Mouse (Mus musculus) heart, embryonic 16.5 days (tissue): ENCODE results near the gene Cmtm5. TPM values are rescaled to one million over a fixed set of nuclear protein-coding genes. Genes with fewer than 3 reads are reported as not detected.
"Not testable (repeated sequence)": the region's sequence is repeated elsewhere in the genome, so short reads cannot be mapped to it uniquely, and the experiment has no call there.

Experiments
- ATAC-seq: fragments of 200-750 bp; cut with Nextera tagmentation; replicated peaks from 2 replicates; pipeline ENCODE4 v1.8.0; 2017; ENCODE audit warnings: moderate number of reproducible peaks; ENCODE audit not compliant: insufficient read depth, low FRiP score; ENCODE audit errors: extremely low read depth
- H3K27ac ChIP-seq: fragments of 300-500 bp; sonication (generic); 2 replicates; pipeline ENCODE4 v1.5.1; 2014; ENCODE audit warnings: mild to moderate bottlenecking, low read length, control low read depth, moderate library complexity
- H3K27me3 ChIP-seq: fragments of 300-500 bp; sonication (generic); 2 replicates; pipeline ENCODE4 v1.6.1; 2014; ENCODE audit warnings: low read length, mixed read lengths; ENCODE audit not compliant: control insufficient read depth, insufficient read depth
- H3K36me3 ChIP-seq: fragments of 300-500 bp; sonication (generic); 2 replicates; pipeline ENCODE4 v1.6.1; 2014; ENCODE audit not compliant: control insufficient read depth, insufficient read depth
- H3K4me1 ChIP-seq: fragments of 300-500 bp; sonication (generic); 2 replicates; pipeline ENCODE4 v1.6.1; 2014; ENCODE audit warnings: low read length, mixed read lengths; ENCODE audit not compliant: control insufficient read depth, insufficient read depth
- H3K4me2 ChIP-seq: fragments of 300-500 bp; sonication (generic); 2 replicates; pipeline ENCODE4 v1.6.1; 2014; ENCODE audit warnings: low read depth, mild to moderate bottlenecking, control low read depth, low read length
- H3K4me3 ChIP-seq: fragments of 300-500 bp; sonication (generic); 2 replicates; pipeline ENCODE4 v1.5.1; 2014; ENCODE audit warnings: mild to moderate bottlenecking, control low read depth, low read length
- H3K9ac ChIP-seq: fragments of 300-500 bp; sonication (generic); 2 replicates; pipeline ENCODE4 v1.6.1; 2014; ENCODE audit warnings: low read length, control low read depth
- H3K9me3 ChIP-seq: fragments of 300-500 bp; sonication (generic); replicated peaks from 2 replicates; pipeline ENCODE4 v1.6.1; 2016; ENCODE audit warnings: low read length; ENCODE audit not compliant: control insufficient read depth
- WGBS: fragments of 180-500 bp; shearing (Covaris S2); extraction: QIAGEN DNeasy Blood & Tissue Kit; methylation state at CpG from one replicate; pipeline ENCODE4 v1.1.7; 2014; 5-methylcytosine and 5-hydroxymethylcytosine counted together
- polyA plus RNA-seq: library from polyadenylated mRNA; unstranded; fragments of >200 nt; fragmentation: Nextera tagmentation; extraction: Ambion mirVana; gene quantifications from 2 replicates; pipeline ENCODE4 v1.2.1, GENCODE M21; 2015

Gene Cmtm5
- polyA plus RNA-seq, 1 experiment from 2014 or later: 1.3 TPM

GRCm38 (mm10) chr14:54961487-54961886 is 25.4 kb downstream of the Cmtm5 start:
- peaks cover 8% of the 10 kb centered on the region for H3K4me1 ChIP-seq
- H3K36me3 ChIP-seq: peaks cover 12% of the 10 kb centered on the region
- 52% methylated on average over 5 of the region's 5 CpGs for WGBS
- H3K9ac ChIP-seq: peak overlapping the region; percentile 61
- H3K27me3 ChIP-seq: no peaks in the 10 kb centered on the region
- ATAC-seq: no peak
- H3K27ac ChIP-seq: peak overlapping the region; percentile 67
- H3K9me3 ChIP-seq: no peaks in the 10 kb centered on the region
- peak overlapping the region; percentile 39 for H3K4me2 ChIP-seq
- peak overlapping the region; percentile 59 for H3K4me3 ChIP-seq

GRCm38 (mm10) chr14:54962714-54963113 is 26.7 kb downstream of the Cmtm5 start:
- WGBS: 48% methylated on average over 7 of the region's 7 CpGs
- H3K4me2 ChIP-seq: peak overlapping the region; percentile 39
- H3K27ac ChIP-seq: peak overlapping the region; percentile 72

GRCm38 (mm10) chr14:54963727-54964126 is 27.7 kb downstream of the Cmtm5 start:
- peaks cover 5% of the 10 kb centered on the region; the same call in 1 of the 2 replicates for H3K36me3 ChIP-seq
- peak overlapping the region; percentile 59 for H3K4me3 ChIP-seq
- peak overlapping the region; percentile 77 for H3K9ac ChIP-seq
- no peak for ATAC-seq
- peak overlapping the region; percentile 39 for H3K4me2 ChIP-seq
- H3K27ac ChIP-seq: peak overlapping the region; percentile 81
- H3K27me3 ChIP-seq: no peaks in the 10 kb centered on the region
- 64% methylated on average over 11 of the region's 11 CpGs for WGBS
- H3K4me1 ChIP-seq: peaks cover 18% of the 10 kb centered on the region
- H3K9me3 ChIP-seq: no peaks in the 10 kb centered on the region

More at GRCm38 (mm10) chr14:54962714-54963113, 26.7 kb downstream of the Cmtm5 start:
- no peak for ATAC-seq
- Histone ChIP-seq H3K4me3 (peak overlapping the region; percentile 59), H3K4me1 (peaks cover 17% of the 10 kb centered on the region), H3K9me3 (no peaks in the 10 kb centered on the region), H3K27me3 (no peaks in the 10 kb centered on the region), H3K9ac (peak overlapping the region; percentile 61), H3K36me3 (peaks cover 7% of the 10 kb centered on the region)

GRCm38 (mm10) chr14:54965044-54965443 is 29.0 kb downstream of the Cmtm5 start:
- H3K9ac ChIP-seq: peak overlapping the region; percentile 77
- no peaks in the 10 kb centered on the region for H3K27me3 ChIP-seq
- WGBS: 39% methylated on average over 15 of the region's 15 CpGs
- peaks cover 18% of the 10 kb centered on the region for H3K4me1 ChIP-seq
- ATAC-seq: no peak
- peaks cover 3% of the 10 kb centered on the region; the same call in 1 of the 2 replicates for H3K36me3 ChIP-seq
- no peaks in the 10 kb centered on the region for H3K9me3 ChIP-seq
- H3K4me2 ChIP-seq: peak overlapping the region; percentile 39
- H3K27ac ChIP-seq: peak overlapping the region; percentile 81
- H3K4me3 ChIP-seq: peak overlapping the region; percentile 59

GRCm38 (mm10) chr14:54965631-54966030 is 29.6 kb downstream of the Cmtm5 start:
- 33% methylated on average over 6 of the region's 6 CpGs for WGBS
- Histone ChIP-seq H3K9ac (peak overlapping the region; percentile 77), H3K27me3 (no peaks in the 10 kb centered on the region), H3K9me3 (no peaks in the 10 kb centered on the region), H3K4me1 (peaks cover 16% of the 10 kb centered on the region), H3K4me2 (peak overlapping the region; percentile 39), H3K4me3 (peak overlapping the region; percentile 59), H3K27ac (peak overlapping the region; percentile 81), H3K36me3 (peaks cover 3% of the 10 kb centered on the region; the same call in 1 of the 2 replicates)
- no peak for ATAC-seq

GRCm38 (mm10) chr14:54966320-54966977 is 30.4 kb downstream of the Cmtm5 start, which contains the start of gene Myh6:
Gene Myh6 (minus strand): TSS chr14:54966927.
- H3K9me3 ChIP-seq: no peaks in the 10 kb centered on the region
- whole genome bisulfite sequencing: 34% methylated on average over 7 of the region's 7 CpGs
- H3K36me3 ChIP-seq: peaks cover 3% of the 10 kb centered on the region; the same call in 1 of the 2 replicates
- peak within 1 kb of the TSS; percentile 39 for H3K4me2 ChIP-seq
- H3K9ac ChIP-seq: peak within 1 kb of the TSS; percentile 77
- ATAC-seq: peak; percentile 43
- H3K4me1 ChIP-seq: peaks cover 16% of the 10 kb centered on the region
- H3K27me3 ChIP-seq: no peaks in the 10 kb centered on the region
- H3K27ac ChIP-seq: peak within 1 kb of the TSS; percentile 81
- peak within 1 kb of the TSS; percentile 59 for H3K4me3 ChIP-seq

- ATAC-seq: peak; percentile 8
- peaks cover 18% of the 10 kb centered on the region for H3K4me1 ChIP-seq
These were observed 31.8 kb downstream of the Cmtm5 start for GRCm38 (mm10) chr14:54967874-54968273.

GRCm38 (mm10) chr14:54968344-54968743 is 32.3 kb downstream of the Cmtm5 start:
- peaks cover 4% of the 10 kb centered on the region for H3K36me3 ChIP-seq
- H3K9me3 ChIP-seq: no peaks in the 10 kb centered on the region
- H3K27me3 ChIP-seq: no peaks in the 10 kb centered on the region
- H3K4me2 ChIP-seq: no peak overlapping the region
- H3K9ac ChIP-seq: no peak overlapping the region
- ATAC-seq: peak; percentile 50
- peak overlapping the region; percentile 81 for H3K27ac ChIP-seq
- peaks cover 18% of the 10 kb centered on the region for H3K4me1 ChIP-seq
- H3K4me3 ChIP-seq: no peak overlapping the region

More at GRCm38 (mm10) chr14:54967874-54968273, 31.8 kb downstream of the Cmtm5 start:
- Histone ChIP-seq H3K27me3 (no peaks in the 10 kb centered on the region), H3K9ac (peak overlapping the region; percentile 55), H3K4me2 (peak overlapping the region; percentile 27), H3K36me3 (peaks cover 4% of the 10 kb centered on the region), H3K27ac (peak overlapping the region; percentile 81), H3K4me3 (0 out of 2 replicates have a peak overlapping the region, but pooled peaks have one; percentile 5), H3K9me3 (no peaks in the 10 kb centered on the region)
- WGBS: 46% methylated on average over 3 of the region's 3 CpGs

GRCm38 (mm10) chr14:54972786-54973185 is 36.7 kb downstream of the Cmtm5 start:
- Histone ChIP-seq H3K36me3 (peaks cover 24% of the 10 kb centered on the region), H3K4me1 (peaks cover 14% of the 10 kb centered on the region)
- H3K27ac ChIP-seq, H3K4me3 ChIP-seq, H3K9me3 ChIP-seq, H3K9ac ChIP-seq, H3K4me2 ChIP-seq, H3K27me3 ChIP-seq, ATAC-seq: not testable (repeated sequence)
- 65% methylated on average over 7 of the region's 11 CpGs for WGBS
